Mouse (Mus musculus) cerebellum, postnatal 10 days (tissue): ENCODE measurements around the gene Tmub2.
A peak's percentile ranks its signal among the peaks of the same experiment; 100 is the strongest.

Source experiments
- DNase-seq, 2 experiments: peaks; one replicate each; pipeline ENCODE4 v3.0.0; 2021; ENCODE audit warnings: mixed read lengths in 2 of 2

Gene Tmub2

GRCm38 (mm10) chr11:102329518-102329917 lies 44.8 kb downstream of the Tmub2 start:
- DNase-seq = no peak

- DNase-seq = no peak
Observed at GRCm38 (mm10) chr11:102330039-102330438, 45.3 kb downstream of the Tmub2 start.

GRCm38 (mm10) chr11:102331806-102332205 lies 47.1 kb downstream of the Tmub2 start:
- DNase-seq = no peak

- no peak for DNase-seq
Observed at GRCm38 (mm10) chr11:102333061-102333460, 48.3 kb downstream of the Tmub2 start.

GRCm38 (mm10) chr11:102334010-102334409 lies 49.3 kb downstream of the Tmub2 start:
- no peak for DNase-seq

GRCm38 (mm10) chr11:102334973-102335700 lies 50.4 kb downstream of the Tmub2 start:
- DNase-seq = peak; percentile 53 to 55

- DNase-seq = no peak
Observed at GRCm38 (mm10) chr11:102336191-102336590, 51.5 kb downstream of the Tmub2 start.

GRCm38 (mm10) chr11:102337921-102338320 lies 53.2 kb downstream of the Tmub2 start:
- DNase-seq = no peak

- DNase-seq = peak; percentile 100
Observed at GRCm38 (mm10) chr11:102338561-102338960, 53.8 kb downstream of the Tmub2 start.
